Comparison of ENCODE assay signal across 3 mouse cellular contexts in genomic region chr15:95513306-95513705, GRCm38 (mm10). TPM values are rescaled to one million over a fixed set of nuclear protein-coding genes. Genes with fewer than 3 reads are reported as not detected.
"Had no signal": no experiment of that assay in that cellular context is flagged by ENCODE, and none has a peak within 500 bp of the region (broad histone marks: within the 10 kb centered on the region; RNA-seq: fewer than 3 reads in every experiment).

No protein-coding gene starts in this region.

RNA-seq across cellular contexts. Expression of gene Nell2, which starts 15.1 kb away (rescaled TPM):
- total RNA-seq: common myeloid progenitor, adult 5-6 weeks; granulocyte monocyte progenitor cell, adult 5-6 weeks; heart, adult 18-20 months had no signal
